Mouse (Mus musculus) splenic B cell, adult 2 months (primary cell): ENCODE results near the gene Utp20.

Experiments used
- DNase-seq: peaks from one replicate; pipeline ENCODE4 v3.0.0-alpha.2; 2011; ENCODE audit warnings: low read depth, low spot score
- H3K27me3 ChIP-seq: 2 replicates; pipeline ENCODE4 v1.6.1; 2012; ENCODE audit warnings: mild to moderate bottlenecking, low read length, moderate library complexity, mixed read lengths; ENCODE audit not compliant: control insufficient read depth, poor library complexity, insufficient read depth, severe bottlenecking
- H3K36me3 ChIP-seq: 2 replicates; pipeline ENCODE4 v1.6.1; 2012; ENCODE audit warnings: mild to moderate bottlenecking, low read length, moderate library complexity, mixed read lengths; ENCODE audit not compliant: control insufficient read depth, poor library complexity, insufficient read depth, severe bottlenecking

Gene Utp20

GRCm38 (mm10) chr10:88716986-88717755, 109.4 kb downstream of the Utp20 start:
- no peak for DNase-seq
- H3K27me3 ChIP-seq = no peaks in the 10 kb centered on the region

GRCm38 (mm10) chr10:88715621-88716020, 111.0 kb downstream of the Utp20 start:
- no peak for DNase-seq
- Histone ChIP-seq H3K36me3 (no peaks in the 10 kb centered on the region), H3K27me3 (no peaks in the 10 kb centered on the region)

More at GRCm38 (mm10) chr10:88716986-88717755, 109.4 kb downstream of the Utp20 start:
- H3K36me3 ChIP-seq = no peaks in the 10 kb centered on the region

GRCm38 (mm10) chr10:88714744-88715143, 111.9 kb downstream of the Utp20 start:
- Histone ChIP-seq H3K36me3 (no peaks in the 10 kb centered on the region), H3K27me3 (no peaks in the 10 kb centered on the region)
- no peak for DNase-seq

- no peaks in the 10 kb centered on the region for H3K36me3 ChIP-seq
- no peaks in the 10 kb centered on the region for H3K27me3 ChIP-seq
- peak; percentile 24 for DNase-seq
These were observed 114.2 kb downstream of the Utp20 start for GRCm38 (mm10) chr10:88712359-88712758.

GRCm38 (mm10) chr10:88708671-88709523, 117.7 kb downstream of the Utp20 start:
- Histone ChIP-seq H3K36me3 (no peaks in the 10 kb centered on the region), H3K27me3 (no peaks in the 10 kb centered on the region)
- DNase-seq = peak; percentile 23

- Histone ChIP-seq H3K36me3 (no peaks in the 10 kb centered on the region), H3K27me3 (no peaks in the 10 kb centered on the region)
- DNase-seq = no peak
These were observed 125.7 kb downstream of the Utp20 start for GRCm38 (mm10) chr10:88700938-88701337.
